ENCODE assay signal across 18 mouse cellular contexts in genomic region chr6:145147716-145148115, GRCm38 (mm10).
"Had no signal": no experiment of that assay in that cellular context is flagged by ENCODE, and none has a peak within 500 bp of the region (broad histone marks: within the 10 kb centered on the region; RNA-seq: fewer than 3 reads in every experiment).

No protein-coding gene starts in this region.

- H3K4me1 ChIP-seq: midbrain, embryonic 12.5 days; midbrain, embryonic 15.5 days; neural tube, embryonic 13.5 days; neural tube, embryonic 15.5 days had no signal

- H3K9ac ChIP-seq: lung, embryonic 14.5 days; midbrain, embryonic 12.5 days; midbrain, embryonic 15.5 days; neural tube, embryonic 13.5 days; neural tube, embryonic 15.5 days had no signal

- H3K27ac ChIP-seq: midbrain, embryonic 10.5 days; midbrain, embryonic 12.5 days; midbrain, embryonic 15.5 days; neural tube, embryonic 13.5 days; neural tube, embryonic 15.5 days had no signal

- H3K36me3 ChIP-seq: midbrain, embryonic 10.5 days; midbrain, embryonic 12.5 days; midbrain, embryonic 15.5 days; neural tube, embryonic 13.5 days; neural tube, embryonic 15.5 days had no signal

- H3K4me2 ChIP-seq: lung, embryonic 14.5 days; midbrain, embryonic 12.5 days; midbrain, embryonic 15.5 days; neural tube, embryonic 13.5 days; neural tube, embryonic 15.5 days had no signal

- DNase-seq: lung, adult 18-20 months; lung, embryonic 14.5 days; lung, postnatal 10 days; lung, postnatal 4 days; retina, postnatal 1 day; right cerebral cortex, adult 18-20 months; right cerebral cortex, postnatal 25 days; right cerebral cortex, postnatal 4 days; spleen, adult 18-20 months; thymus, adult 18-20 months; thymus, postnatal 14 days; thymus, postnatal 36 days had no signal

- ATAC-seq: midbrain, embryonic 15.5 days had no signal

- H3K27me3 ChIP-seq: midbrain, embryonic 12.5 days; midbrain, embryonic 15.5 days; neural tube, embryonic 13.5 days; neural tube, embryonic 15.5 days had no signal

- H3K9me3 ChIP-seq: midbrain, embryonic 10.5 days; midbrain, embryonic 12.5 days; midbrain, embryonic 15.5 days; neural tube, embryonic 13.5 days; neural tube, embryonic 15.5 days had no signal

- H3K4me3 ChIP-seq: midbrain, embryonic 10.5 days; midbrain, embryonic 12.5 days; midbrain, embryonic 15.5 days; myocyte; neural tube, embryonic 13.5 days; neural tube, embryonic 15.5 days had no signal
